Comparison of ENCODE assay signal across 22 mouse cellular contexts in genomic region chr9:42544521-42544920, GRCm38 (mm10). TPM values are rescaled to one million over a fixed set of nuclear protein-coding genes. Genes with fewer than 3 reads are reported as not detected.
DNase-seq lines count a peak whose midpoint lies in the region; ATAC-seq lines count a peak whose summit lies in the region.
"Had no signal": no experiment of that assay in that cellular context is flagged by ENCODE, and none has a peak within 500 bp of the region (broad histone marks: within the 10 kb centered on the region; RNA-seq: fewer than 3 reads in every experiment).

No protein-coding gene starts in this region.

- 58% methylated on average over 10 of the region's 10 CpGs for WGBS in forebrain, embryonic 15.5 days
- 75% methylated on average over 10 of the region's 10 CpGs for WGBS in forebrain, embryonic 12.5 days

- no peak overlapping the region for H3K4me2 ChIP-seq in forebrain, embryonic 15.5 days (replicated peaks)
- no peak overlapping the region for H3K4me2 ChIP-seq in forebrain, embryonic 12.5 days
- H3K4me2 ChIP-seq: embryonic facial prominence, embryonic 13.5 days; heart, embryonic 15.5 days; kidney, embryonic 15.5 days; limb, embryonic 15.5 days; liver, embryonic 15.5 days; neural tube, embryonic 13.5 days had no signal

- peak overlapping the region; percentile 62 for H3K27ac ChIP-seq in forebrain, embryonic 15.5 days (replicated peaks)
- no peak overlapping the region for H3K27ac ChIP-seq in forebrain, embryonic 12.5 days
- H3K27ac ChIP-seq: embryonic facial prominence, embryonic 13.5 days; heart, embryonic 15.5 days; kidney, embryonic 15.5 days; limb, embryonic 15.5 days; liver, embryonic 15.5 days; neural tube, embryonic 13.5 days had no signal

- no peaks in the 10 kb centered on the region for H3K27me3 ChIP-seq in forebrain, embryonic 15.5 days
- no peaks in the 10 kb centered on the region for H3K27me3 ChIP-seq in forebrain, embryonic 12.5 days
- H3K27me3 ChIP-seq: embryonic facial prominence, embryonic 13.5 days; kidney, embryonic 15.5 days; limb, embryonic 15.5 days; liver, embryonic 15.5 days; neural tube, embryonic 13.5 days had no signal

- H3K4me3 ChIP-seq in forebrain, embryonic 15.5 days = no peak overlapping the region
- no peak overlapping the region for H3K4me3 ChIP-seq in forebrain, embryonic 12.5 days (replicated peaks)
- H3K4me3 ChIP-seq: embryonic facial prominence, embryonic 13.5 days; heart, embryonic 15.5 days; kidney, embryonic 15.5 days; limb, embryonic 15.5 days; liver, embryonic 15.5 days; neural tube, embryonic 13.5 days had no signal

- DNase-seq in layer of hippocampus, adult 11-12 months (ENCODE audit: low spot score) = peak; percentile 31
- no peak for DNase-seq in layer of hippocampus, adult 9-10 months (ENCODE audit: low spot score)
- DNase-seq in right cerebral cortex, postnatal 4 days = peak; percentile 28
- DNase-seq in right cerebral cortex, adult 18-20 months = no peak
- no peak for DNase-seq in embryo, embryonic 9.5 days (ENCODE audit: extremely low spot score)
- DNase-seq in T-cell, adult 2 months (ENCODE audit: low spot score) = no peak
- DNase-seq: cerebellum, adult 9-11 months; gastrocnemius, postnatal 36 days; heart, postnatal 4 days; kidney, postnatal 4 days; thymus, postnatal 36 days had no signal

- H3K4me1 ChIP-seq in forebrain, embryonic 15.5 days = peaks cover 18% of the 10 kb centered on the region
- H3K4me1 ChIP-seq in forebrain, embryonic 12.5 days = no peaks in the 10 kb centered on the region
- H3K4me1 ChIP-seq: embryonic facial prominence, embryonic 13.5 days; heart, embryonic 15.5 days; limb, embryonic 15.5 days; liver, embryonic 15.5 days; neural tube, embryonic 13.5 days had no signal

- no peaks in the 10 kb centered on the region for H3K36me3 ChIP-seq in forebrain, embryonic 15.5 days
- no peaks in the 10 kb centered on the region for H3K36me3 ChIP-seq in forebrain, embryonic 12.5 days (replicated peaks)
- H3K36me3 ChIP-seq: embryonic facial prominence, embryonic 13.5 days; heart, embryonic 15.5 days; kidney, embryonic 15.5 days; limb, embryonic 15.5 days; liver, embryonic 15.5 days; neural tube, embryonic 13.5 days had no signal

- peak; percentile 57 for ATAC-seq in forebrain, embryonic 15.5 days (replicated peaks)
- no peak for ATAC-seq in forebrain, embryonic 12.5 days (ENCODE audit: low FRiP score)
- ATAC-seq: CD4-positive, CD25-positive, alpha-beta regulatory T cell, adult 4 months; intestine, postnatal 0 days; lung, postnatal 0 days had no signal

- no peak overlapping the region for H3K9ac ChIP-seq in forebrain, embryonic 15.5 days (replicated peaks)
- H3K9ac ChIP-seq in forebrain, embryonic 12.5 days = no peak overlapping the region
- H3K9ac ChIP-seq: embryonic facial prominence, embryonic 13.5 days; heart, embryonic 15.5 days; kidney, embryonic 15.5 days; limb, embryonic 15.5 days; liver, embryonic 15.5 days; neural tube, embryonic 13.5 days had no signal

- H3K9me3 ChIP-seq in forebrain, embryonic 15.5 days = no peaks in the 10 kb centered on the region
- no peaks in the 10 kb centered on the region for H3K9me3 ChIP-seq in forebrain, embryonic 12.5 days
- H3K9me3 ChIP-seq: embryonic facial prominence, embryonic 13.5 days; heart, embryonic 15.5 days; kidney, embryonic 15.5 days; limb, embryonic 15.5 days; liver, embryonic 15.5 days; neural tube, embryonic 13.5 days had no signal

RNA-seq across cellular contexts. Expression of gene Tbcel, which starts 36.9 kb away (rescaled TPM):
- 5.3 and 5.4 TPM in 2 replicates for polyA plus RNA-seq in forebrain, embryonic 15.5 days (2015; fragmentation: Nextera tagmentation; extraction: Ambion mirVana)
- polyA plus RNA-seq in forebrain, embryonic 12.5 days (2016; fragmentation: Nextera tagmentation; extraction: Ambion mirVana) = 4.9 and 6.1 TPM in 2 replicates

Comparison
In these comparisons a context has a peak if more than half of its experiments do, and no peak if none do; other contexts are left out.
1. DNase-seq: peak in layer of hippocampus, adult 11-12 months (single experiment) and right cerebral cortex, postnatal 4 days (single experiment); none in layer of hippocampus, adult 9-10 months (single experiment), right cerebral cortex, adult 18-20 months (single experiment), embryo, embryonic 9.5 days (single experiment) and T-cell, adult 2 months (single experiment).